Mouse (Mus musculus): ENCODE measurements around the gene Catip.

DNA sequence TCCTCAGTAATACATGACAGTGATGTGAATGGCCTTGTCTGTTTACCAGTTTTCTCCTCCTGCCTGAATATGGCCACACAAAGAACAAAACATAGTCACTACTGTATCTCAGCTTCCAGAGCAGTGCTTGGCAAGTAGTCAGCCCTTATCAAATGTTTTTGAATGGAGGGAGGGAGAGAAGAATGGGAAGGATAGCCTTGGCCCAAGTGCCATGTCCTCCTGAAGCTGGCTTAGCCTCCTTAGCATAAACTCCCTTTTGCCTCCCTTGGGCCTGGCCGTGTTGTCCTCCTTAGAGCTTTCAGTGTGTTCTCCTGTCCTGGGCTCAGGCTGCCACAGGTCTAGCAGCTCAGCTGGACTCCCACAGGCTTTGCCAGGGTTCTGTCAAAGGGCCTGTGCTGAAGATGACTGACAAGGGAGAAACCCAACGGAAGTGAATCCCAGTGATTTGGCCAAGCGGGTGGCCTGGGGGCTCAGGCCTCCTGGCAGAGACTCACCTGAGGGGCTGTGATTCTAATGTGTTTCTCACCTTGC is 24.6 kb upstream of the Catip start:
- TF ChIP-seq CTCF (IDR thresholded peaks at IDR 0.05; ENCODE audit: low read depth, low read length) (no peak), TAL1 (conservative IDR thresholded peaks at IDR 0.05; ENCODE audit: low read depth, low read length) (no peak), GATA1 (IDR thresholded peaks at IDR 0.05; ENCODE audit: borderline replicate concordance, low read length) (no peak), POLR2AphosphoS5 (IDR thresholded peaks at IDR 0.05; ENCODE audit: insufficient replicate concordance, low read depth, low read length) (no peak), GATA2 (IDR thresholded peaks at IDR 0.05; ENCODE audit: borderline replicate concordance, low read depth, low read length) (no peak)

Measured in G1E (cell line).